Mouse (Mus musculus) right cerebral cortex, adult 18-20 months (tissue): ENCODE data around the gene Kdm4b.

Source experiments
- DNase-seq: peaks from one replicate; pipeline ENCODE4 v3.0.0; 2022; ENCODE audit warnings: mixed read lengths

The Kdm4b gene

GRCm38 (mm10) chr17:56396051-56396450 lies 70.2 kb downstream of the Kdm4b start:
- no peak for DNase-seq

- no peak for DNase-seq
These were observed 74.4 kb downstream of the Kdm4b start for GRCm38 (mm10) chr17:56400221-56400620.

- no peak for DNase-seq
These were observed 75.2 kb downstream of the Kdm4b start for GRCm38 (mm10) chr17:56401051-56401521.

GRCm38 (mm10) chr17:56405341-56405740 lies 79.5 kb downstream of the Kdm4b start:
- no peak for DNase-seq

- no peak for DNase-seq
These were observed 80.3 kb downstream of the Kdm4b start for GRCm38 (mm10) chr17:56405856-56406840.

- no peak for DNase-seq
These were observed 81.0 kb downstream of the Kdm4b start for GRCm38 (mm10) chr17:56406878-56407277.

GRCm38 (mm10) chr17:56407379-56407778 lies 81.5 kb downstream of the Kdm4b start:
- DNase-seq = no peak

GRCm38 (mm10) chr17:56408965-56409625 lies 83.2 kb downstream of the Kdm4b start:
- DNase-seq = peak; percentile 46

GRCm38 (mm10) chr17:56409759-56410158 lies 83.9 kb downstream of the Kdm4b start:
- DNase-seq = no peak

GRCm38 (mm10) chr17:56411437-56411836 lies 85.6 kb downstream of the Kdm4b start:
- DNase-seq = no peak

- no peak for DNase-seq
These were observed 87.3 kb downstream of the Kdm4b start for GRCm38 (mm10) chr17:56413113-56413512.

GRCm38 (mm10) chr17:56414785-56415184 lies 88.9 kb downstream of the Kdm4b start:
- no peak for DNase-seq

GRCm38 (mm10) chr17:56418304-56418703 lies 92.4 kb downstream of the Kdm4b start:
- DNase-seq = no peak

GRCm38 (mm10) chr17:56420022-56420421 lies 94.2 kb downstream of the Kdm4b start:
- no peak for DNase-seq

GRCm38 (mm10) chr17:56424726-56425583 lies 99.1 kb downstream of the Kdm4b start:
- no peak for DNase-seq

GRCm38 (mm10) chr17:56425584-56425914 lies 99.7 kb downstream of the Kdm4b start:
- peak; percentile 82 for DNase-seq

- no peak for DNase-seq
These were observed 100.1 kb downstream of the Kdm4b start for GRCm38 (mm10) chr17:56425941-56426340.

GRCm38 (mm10) chr17:56427857-56428256 lies 102.0 kb downstream of the Kdm4b start:
- DNase-seq = peak; percentile 60

- no peak for DNase-seq
These were observed 105.7 kb downstream of the Kdm4b start for GRCm38 (mm10) chr17:56431582-56431981.

- no peak for DNase-seq
These were observed 114.0 kb downstream of the Kdm4b start for GRCm38 (mm10) chr17:56439731-56440460.

GRCm38 (mm10) chr17:56442316-56442715 lies 116.5 kb downstream of the Kdm4b start:
- no peak for DNase-seq

- DNase-seq = no peak
These were observed 117.5 kb downstream of the Kdm4b start for GRCm38 (mm10) chr17:56443341-56443795.
